Mouse (Mus musculus): ENCODE measurements around the gene Taf3. TPM values are rescaled to one million over a fixed set of nuclear protein-coding genes. Genes with fewer than 3 reads are reported as not detected.

The Taf3 gene
- polyA plus RNA-seq (2015; fragmentation: Nextera tagmentation; extraction: Ambion mirVana), result 12.2 and 12.4 TPM in 2 replicates

- H3K4me2 ChIP-seq, result peak within 1 kb of the TSS; percentile 69
- H3K27me3 ChIP-seq, result no peaks in the 10 kb centered on the region
- no peak within 1 kb of the TSS for H3K27ac ChIP-seq
- H3K36me3 ChIP-seq, result no peaks in the 10 kb centered on the region
- peaks cover 10% of the 10 kb centered on the region for H3K4me1 ChIP-seq
- H3K9ac ChIP-seq, result peak within 1 kb of the TSS; percentile 69
- H3K4me3 ChIP-seq, result peak within 1 kb of the TSS; percentile 77
- no peaks in the 10 kb centered on the region for H3K9me3 ChIP-seq
- peak; percentile 86 for ATAC-seq (ENCODE audit: insufficient number of reproducible peaks, low FRiP score, low TSS enrichment, low read depth)
- under 1% methylated on average over 36 of the region's 36 CpGs for WGBS
Observed at GRCm38 (mm10) chr2:10048461-10048860, at the start of gene Taf3. Taf3 (minus strand) TSS chr2:10048596.

DNA sequence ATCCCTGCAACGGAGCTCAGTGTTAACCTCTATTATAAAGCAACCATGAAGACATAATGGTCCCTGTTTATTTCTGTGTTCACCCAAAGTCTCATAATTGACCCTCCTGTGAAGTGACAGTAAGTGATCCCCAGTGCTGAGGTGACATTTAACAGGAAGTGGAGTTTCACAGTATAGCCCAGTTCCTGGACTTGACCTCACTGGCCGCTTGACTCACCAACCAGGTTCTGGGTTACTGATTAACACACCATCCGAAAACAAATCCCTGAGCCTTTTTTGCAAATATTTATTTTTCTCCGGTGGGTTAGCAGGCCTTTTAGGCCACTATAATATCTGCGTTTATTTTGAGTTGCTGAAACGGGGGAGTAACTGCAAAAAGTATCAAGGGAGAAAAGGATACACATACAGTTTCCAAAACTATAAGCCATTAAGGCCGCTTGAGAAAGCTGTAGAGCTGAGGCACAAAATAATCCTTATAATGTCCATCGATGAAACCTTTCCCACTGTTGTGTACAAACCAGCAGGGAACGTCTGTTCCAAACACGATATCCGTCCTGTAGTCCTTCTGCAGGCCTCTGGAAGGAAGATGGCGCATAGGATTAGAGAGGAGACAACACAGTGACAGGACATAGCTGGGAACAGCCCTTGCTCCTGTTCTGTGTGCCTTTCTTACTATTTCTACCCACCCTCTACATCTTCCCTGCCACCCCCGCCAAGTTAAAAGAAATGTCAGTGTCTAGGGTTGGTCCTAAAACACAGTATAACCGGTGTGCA is 46.1 kb upstream of the Taf3 start:
- Histone ChIP-seq H3K27me3 (no peaks in the 10 kb centered on the region), H3K4me3 (no peak overlapping the region), H3K36me3 (peaks cover 38% of the 10 kb centered on the region), H3K4me1 (no peaks in the 10 kb centered on the region), H3K9ac (no peak overlapping the region), H3K4me2 (no peak overlapping the region), H3K9me3 (no peaks in the 10 kb centered on the region), H3K27ac (no peak overlapping the region)
- WGBS, result 86% methylated on average over 14 of the region's 14 CpGs
- no peak for ATAC-seq (ENCODE audit: insufficient number of reproducible peaks, low FRiP score, low TSS enrichment, low read depth)

GRCm38 (mm10) chr2:10087256-10087850 is 39.0 kb upstream of the Taf3 start:
- Histone ChIP-seq H3K9me3 (no peaks in the 10 kb centered on the region), H3K9ac (no peak overlapping the region), H3K4me1 (0 out of 2 replicates have a peak, but pooled peaks cover 2% of the 10 kb centered on the region), H3K27ac (no peak overlapping the region), H3K4me3 (no peak overlapping the region), H3K36me3 (peaks cover 46% of the 10 kb centered on the region), H3K27me3 (no peaks in the 10 kb centered on the region), H3K4me2 (no peak overlapping the region)
- WGBS, result 87% methylated on average over 8 of the region's 8 CpGs
- ATAC-seq (ENCODE audit: insufficient number of reproducible peaks, low FRiP score, low TSS enrichment, low read depth), result no peak

DNA sequence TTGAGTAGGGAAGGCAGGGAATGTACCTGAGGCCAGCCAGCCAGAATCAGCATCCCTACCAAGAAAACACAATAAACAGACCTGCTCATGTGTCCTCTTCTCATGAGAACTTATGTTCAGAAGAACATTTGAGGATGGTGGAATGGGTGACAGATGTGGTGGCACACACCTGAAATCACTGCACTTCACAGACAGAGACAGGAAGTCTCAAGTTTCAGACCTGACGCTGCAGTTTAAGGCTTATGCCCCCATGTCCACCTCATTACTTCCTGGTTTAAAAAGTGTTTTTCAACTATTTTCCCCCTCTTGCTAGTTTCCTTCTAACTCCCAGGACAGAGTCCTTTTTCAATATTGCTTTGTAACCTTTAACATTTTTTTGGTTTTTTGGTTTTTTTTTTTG is 34.3 kb upstream of the Taf3 start:
- H3K4me3 ChIP-seq, result no peak overlapping the region
- WGBS, result 38% methylated on average over 1 of the region's 1 CpGs
- H3K27me3 ChIP-seq, result no peaks in the 10 kb centered on the region
- H3K4me2 ChIP-seq, result no peak overlapping the region
- peaks cover 25% of the 10 kb centered on the region for H3K4me1 ChIP-seq
- no peak for ATAC-seq (ENCODE audit: insufficient number of reproducible peaks, low FRiP score, low TSS enrichment, low read depth)
- no peak overlapping the region for H3K27ac ChIP-seq
- no peak overlapping the region for H3K9ac ChIP-seq
- H3K9me3 ChIP-seq, result no peaks in the 10 kb centered on the region
- peaks cover 15% of the 10 kb centered on the region for H3K36me3 ChIP-seq

- H3K36me3 ChIP-seq, result peaks cover 5% of the 10 kb centered on the region
- WGBS, result 86% methylated on average over 5 of the region's 5 CpGs
- H3K27ac ChIP-seq, result no peak overlapping the region
- peaks cover 28% of the 10 kb centered on the region for H3K4me1 ChIP-seq
- H3K4me3 ChIP-seq, result peak overlapping the region; percentile 96
- ATAC-seq (ENCODE audit: insufficient number of reproducible peaks, low FRiP score, low TSS enrichment, low read depth), result no peak
- no peak overlapping the region for H3K9ac ChIP-seq
- H3K27me3 ChIP-seq, result no peaks in the 10 kb centered on the region
- H3K9me3 ChIP-seq, result no peaks in the 10 kb centered on the region
- H3K4me2 ChIP-seq, result peak overlapping the region; percentile 59
Observed at GRCm38 (mm10) chr2:10081453-10082080, 33.2 kb upstream of the Taf3 start.

DNA sequence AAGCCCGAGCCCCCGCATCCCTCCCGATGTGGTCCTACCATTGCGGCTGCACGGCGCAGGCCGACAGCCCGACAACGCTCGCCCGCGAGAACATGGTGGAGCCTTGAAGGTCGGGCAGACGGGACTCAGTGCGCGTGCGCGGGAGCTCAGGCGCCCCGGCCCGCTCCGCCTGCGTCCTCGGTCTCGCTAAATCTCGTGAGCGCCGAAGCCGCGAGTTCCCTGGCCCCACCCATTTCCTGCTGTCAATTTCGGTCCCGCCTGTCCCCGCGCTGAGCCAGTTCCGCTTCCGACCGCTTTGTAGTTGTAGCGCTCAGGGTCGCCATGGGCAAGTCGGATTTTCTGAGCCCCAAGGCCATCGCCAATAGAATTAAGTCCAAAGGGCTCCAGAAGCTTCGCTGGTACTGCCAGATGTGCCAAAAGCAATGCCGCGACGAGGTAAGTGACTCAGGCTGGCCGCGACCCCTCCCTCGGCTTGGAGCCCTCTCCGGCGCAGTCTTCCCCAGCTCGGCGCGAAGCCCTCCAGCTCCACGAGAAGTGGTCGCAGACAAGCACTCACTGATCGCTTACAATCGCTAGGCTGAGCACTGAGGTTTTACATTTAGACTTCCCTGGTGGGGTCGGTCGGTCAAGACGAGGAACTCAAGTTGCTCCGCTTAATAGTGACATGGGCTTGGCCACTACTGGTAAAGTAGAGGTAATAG is 32.1 kb upstream of the Taf3 start, which contains the start of the genes Atp5c1 and Kin:
Gene Atp5c1, minus strand, starts transcription at position 201 of the 701 bp plus-strand sequence.
Gene Kin, plus strand, starts transcription at position 284 of the 701 bp plus-strand sequence.
- Histone ChIP-seq H3K36me3 (no peaks in the 10 kb centered on the region; the same call in 1 of the 2 replicates), H3K9ac (peak within 1 kb of the TSS; percentile 99), H3K27me3 (no peaks in the 10 kb centered on the region), H3K4me2 (peak within 1 kb of the TSS; percentile 59), H3K4me3 (peak within 1 kb of the TSS; percentile 96), H3K27ac (peak within 1 kb of the TSS; percentile 94), H3K4me1 (peaks cover 30% of the 10 kb centered on the region), H3K9me3 (no peaks in the 10 kb centered on the region)
- ATAC-seq (ENCODE audit: insufficient number of reproducible peaks, low FRiP score, low TSS enrichment, low read depth), result peak; percentile 96
- WGBS, result under 1% methylated on average over 61 of the region's 61 CpGs

GRCm38 (mm10) chr2:10079745-10080309 is 31.4 kb upstream of the Taf3 start:
- no peak; the same call in 1 of the 2 replicates for ATAC-seq (ENCODE audit: insufficient number of reproducible peaks, low FRiP score, low TSS enrichment, low read depth)
- 0% methylated on average over 28 of the region's 28 CpGs for WGBS
- H3K27ac ChIP-seq, result peak overlapping the region; percentile 94

GRCm38 (mm10) chr2:10076675-10077074 is 28.3 kb upstream of the Taf3 start:
- Histone ChIP-seq H3K4me3 (no peak overlapping the region), H3K9ac (no peak overlapping the region), H3K36me3 (0 out of 2 replicates have a peak, but pooled peaks cover 7% of the 10 kb centered on the region), H3K4me2 (no peak overlapping the region), H3K4me1 (peaks cover 25% of the 10 kb centered on the region), H3K27ac (no peak overlapping the region), H3K9me3 (no peaks in the 10 kb centered on the region), H3K27me3 (no peaks in the 10 kb centered on the region)
- WGBS, result 90% methylated on average over 8 of the region's 8 CpGs
- ATAC-seq (ENCODE audit: insufficient number of reproducible peaks, low FRiP score, low TSS enrichment, low read depth), result no peak

More at GRCm38 (mm10) chr2:10079745-10080309, 31.4 kb upstream of the Taf3 start:
- Histone ChIP-seq H3K4me3 (peak overlapping the region; percentile 96), H3K9me3 (no peaks in the 10 kb centered on the region), H3K36me3 (no peaks in the 10 kb centered on the region; the same call in 1 of the 2 replicates), H3K4me1 (peaks cover 30% of the 10 kb centered on the region), H3K9ac (peak overlapping the region; percentile 99), H3K4me2 (peak overlapping the region; percentile 44), H3K27me3 (no peaks in the 10 kb centered on the region)

DNA sequence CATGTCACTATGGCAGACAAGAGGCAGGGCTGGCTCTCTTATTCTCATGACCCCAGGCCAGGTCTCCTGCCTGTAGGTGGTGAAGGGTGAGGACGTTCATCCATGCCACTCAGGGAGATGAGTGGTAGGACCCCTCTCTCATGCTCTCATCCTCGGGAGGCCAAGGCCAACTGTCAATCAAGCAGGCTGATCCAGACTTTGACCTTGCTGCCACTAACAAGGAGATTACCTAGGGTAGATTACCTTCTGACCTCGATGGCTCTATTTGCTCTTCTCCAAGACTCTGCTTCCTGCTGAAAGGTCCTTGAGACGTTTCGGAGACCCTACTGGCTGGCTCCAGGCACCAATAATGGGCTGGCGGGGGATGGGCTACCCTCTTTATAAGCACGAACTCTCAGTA is 26.1 kb upstream of the Taf3 start:
- WGBS, result 83% methylated on average over 7 of the region's 7 CpGs

DNA sequence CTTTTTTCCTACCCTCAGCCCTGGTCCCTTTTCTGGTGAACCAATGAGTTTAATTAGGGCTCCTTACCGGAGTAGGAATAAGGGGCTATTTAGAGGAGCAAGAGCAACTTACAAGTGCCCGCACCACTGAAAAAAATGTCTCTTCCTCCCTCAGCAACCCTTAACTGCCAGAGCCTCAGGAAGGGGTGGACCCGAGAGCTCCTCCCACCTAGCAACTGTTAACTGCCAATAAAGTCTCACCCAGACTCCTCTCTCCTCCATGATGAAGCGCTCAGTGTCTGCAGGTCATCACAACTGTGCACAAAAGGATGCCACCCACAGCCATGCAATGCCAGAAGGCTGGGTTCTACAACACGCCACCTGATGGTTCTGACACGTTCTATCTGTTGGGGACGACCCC is 23.4 kb upstream of the Taf3 start:
- 0 out of 2 replicates have a peak, but pooled peaks cover 2% of the 10 kb centered on the region for H3K4me1 ChIP-seq
- WGBS, result 72% methylated on average over 7 of the region's 7 CpGs
- no peak for ATAC-seq (ENCODE audit: insufficient number of reproducible peaks, low FRiP score, low TSS enrichment, low read depth)
- H3K4me3 ChIP-seq, result no peak overlapping the region
- H3K27ac ChIP-seq, result no peak overlapping the region
- no peak overlapping the region for H3K9ac ChIP-seq
- H3K27me3 ChIP-seq, result no peaks in the 10 kb centered on the region
- no peak overlapping the region for H3K4me2 ChIP-seq
- H3K9me3 ChIP-seq, result no peaks in the 10 kb centered on the region
- peaks cover 29% of the 10 kb centered on the region for H3K36me3 ChIP-seq

More for the DNA sequence above, 26.1 kb upstream of the Taf3 start:
- no peaks in the 10 kb centered on the region for H3K27me3 ChIP-seq
- H3K4me1 ChIP-seq, result peaks cover 20% of the 10 kb centered on the region
- no peak overlapping the region for H3K4me2 ChIP-seq
- no peak overlapping the region for H3K4me3 ChIP-seq
- H3K36me3 ChIP-seq, result 0 out of 2 replicates have a peak, but pooled peaks cover 9% of the 10 kb centered on the region
- H3K9ac ChIP-seq, result no peak overlapping the region
- H3K27ac ChIP-seq, result no peak overlapping the region
- H3K9me3 ChIP-seq, result no peaks in the 10 kb centered on the region
- ATAC-seq (ENCODE audit: insufficient number of reproducible peaks, low FRiP score, low TSS enrichment, low read depth), result no peak

DNA sequence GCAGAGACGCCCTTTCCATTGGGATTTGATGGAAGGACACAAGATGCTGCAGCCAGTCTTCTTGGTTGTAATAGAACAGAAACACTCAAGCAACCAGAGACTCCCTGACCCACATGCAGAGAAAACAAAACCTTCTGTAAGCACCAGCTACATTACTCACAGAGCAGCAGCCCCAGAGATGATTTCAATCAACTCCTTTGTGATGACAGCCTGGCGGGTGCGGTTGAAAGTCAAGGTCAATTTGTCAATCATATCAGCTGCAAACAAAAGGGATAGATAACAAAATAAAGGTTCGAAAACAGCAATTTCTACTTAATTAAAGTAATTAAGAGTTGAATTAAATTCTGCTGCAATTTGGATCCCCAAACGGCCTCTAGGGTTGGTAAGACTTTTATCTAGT is 10.4 kb upstream of the Taf3 start:
- ATAC-seq (ENCODE audit: insufficient number of reproducible peaks, low FRiP score, low TSS enrichment, low read depth), result no peak
- WGBS, result 89% methylated on average over 5 of the region's 5 CpGs
- Histone ChIP-seq H3K9ac (no peak overlapping the region), H3K4me1 (no peaks in the 10 kb centered on the region), H3K27me3 (no peaks in the 10 kb centered on the region), H3K4me2 (no peak overlapping the region), H3K9me3 (no peaks in the 10 kb centered on the region), H3K4me3 (no peak overlapping the region), H3K36me3 (peaks cover 78% of the 10 kb centered on the region), H3K27ac (no peak overlapping the region)
